Mouse (Mus musculus) small intestine, adult 2 months (tissue): ENCODE results near the gene Nfix. TPM values are rescaled to one million over a fixed set of nuclear protein-coding genes. Genes with fewer than 3 reads are reported as not detected.

Experiments
- H3K27ac ChIP-seq: fragments of 200-500 bp; 2 replicates; pipeline ENCODE4 v1.5.1; 2012; ENCODE audit warnings: low read depth, low read length, control low read depth, inconsistent platforms; ENCODE audit not compliant: insufficient read depth
- H3K27me3 ChIP-seq: fragments of 200-500 bp; 2 replicates; pipeline ENCODE4 v1.6.1; 2012; ENCODE audit warnings: mild to moderate bottlenecking, moderate library complexity, low read length, inconsistent platforms; ENCODE audit not compliant: control insufficient read depth, insufficient read depth
- H3K36me3 ChIP-seq: fragments of 200-500 bp; 2 replicates; pipeline ENCODE4 v1.6.1; 2012; ENCODE audit warnings: mild to moderate bottlenecking, low read length, control low read depth, inconsistent platforms; ENCODE audit not compliant: control insufficient read depth, insufficient read depth
- H3K4me1 ChIP-seq: fragments of 200-500 bp; 2 replicates; pipeline ENCODE4 v1.6.1; 2012; ENCODE audit warnings: low read length, inconsistent platforms, mixed read lengths; ENCODE audit not compliant: control insufficient read depth, insufficient read depth, insufficient read length
- H3K4me3 ChIP-seq: fragments of 200-500 bp; 2 replicates; pipeline ENCODE4 v1.5.1; 2012; ENCODE audit warnings: low read depth, mild to moderate bottlenecking, control low read depth, inconsistent platforms, low read length, moderate library complexity
- CTCF ChIP-seq: fragments of 200-500 bp; IDR thresholded peaks from 2 replicates; pipeline ENCODE4 v1.5.1; 2012; ENCODE audit warnings: low read depth, mild to moderate bottlenecking, control low read depth, inconsistent platforms, low read length, moderate library complexity, mixed read lengths; ENCODE audit not compliant: insufficient replicate concordance, insufficient read length; ENCODE audit errors: extremely low read depth
- POLR2A ChIP-seq: fragments of 200-500 bp; IDR thresholded peaks from 2 replicates; pipeline ENCODE4 v1.6.1; 2012; ENCODE audit warnings: low read depth, mild to moderate bottlenecking, control low read depth, inconsistent platforms, low read length, moderate library complexity
- WGBS: fragments of 180-500 bp; shearing (Covaris S2); methylation state at CpG from one replicate; pipeline ENCODE4 v1.1.7; 2018; 5-methylcytosine and 5-hydroxymethylcytosine counted together
- polyA plus RNA-seq: library from polyadenylated mRNA; depleted of rRNA; stranded (reverse); fragments of >200 nt; gene quantifications from 2 replicates; pipeline ENCODE4 v1.2.3, GENCODE M21; 2012

The Nfix gene
- polyA plus RNA-seq, 1 experiment: 26.1 TPM

GRCm38 (mm10) chr8:84725246-84725940, 74.8 kb downstream of the Nfix start:
- no peak overlapping the region for H3K4me3 ChIP-seq
- TF ChIP-seq POLR2A: no peak
- no peak for TF ChIP-seq CTCF
- WGBS: 73% methylated on average over 10 of the region's 10 CpGs
- H3K4me1 ChIP-seq: peaks cover 24% of the 10 kb centered on the region
- no peaks in the 10 kb centered on the region for H3K27me3 ChIP-seq
- peaks cover 11% of the 10 kb centered on the region for H3K36me3 ChIP-seq
- no peak overlapping the region for H3K27ac ChIP-seq

- Histone ChIP-seq H3K4me1 (peaks cover 19% of the 10 kb centered on the region), H3K27me3 (no peaks in the 10 kb centered on the region), H3K4me3 (no peak overlapping the region), H3K36me3 (peaks cover 18% of the 10 kb centered on the region), H3K27ac (no peak overlapping the region)
- TF ChIP-seq CTCF (no peak), POLR2A (no peak)
- 73% methylated on average over 9 of the region's 9 CpGs for WGBS
Measured at GRCm38 (mm10) chr8:84724683-84725082, 75.5 kb downstream of the Nfix start.

- Histone ChIP-seq H3K27me3 (no peaks in the 10 kb centered on the region), H3K27ac (peak overlapping the region; percentile 44), H3K4me1 (peaks cover 19% of the 10 kb centered on the region), H3K4me3 (peak overlapping the region; percentile 1; the same call in 1 of the 2 replicates), H3K36me3 (peaks cover 21% of the 10 kb centered on the region)
- 34% methylated on average over 7 of the region's 7 CpGs for WGBS
- TF ChIP-seq CTCF (no peak), POLR2A (no peak)
Measured at GRCm38 (mm10) chr8:84723571-84723900, 76.6 kb downstream of the Nfix start.

GRCm38 (mm10) chr8:84722850-84723570, 77.1 kb downstream of the Nfix start, which contains the start of gene G430095P16Rik:
TSS of gene G430095P16Rik (plus strand) at chr8:84723007.
- TF ChIP-seq POLR2A (no peak), CTCF (0 out of 2 replicates have a peak, but pooled peaks have one; percentile 13)
- Histone ChIP-seq H3K27me3 (no peaks in the 10 kb centered on the region), H3K4me1 (peaks cover 19% of the 10 kb centered on the region), H3K4me3 (peak within 1 kb of the TSS; percentile 1; the same call in 1 of the 2 replicates), H3K27ac (peak within 1 kb of the TSS; percentile 44), H3K36me3 (peaks cover 21% of the 10 kb centered on the region)
- 7% methylated on average over 10 of the region's 10 CpGs for WGBS

- Histone ChIP-seq H3K27ac (peak overlapping the region; percentile 44), H3K36me3 (peaks cover 21% of the 10 kb centered on the region), H3K4me1 (peaks cover 19% of the 10 kb centered on the region), H3K27me3 (no peaks in the 10 kb centered on the region), H3K4me3 (no peak overlapping the region)
- TF ChIP-seq POLR2A: no peak
- 45% methylated on average over 6 of the region's 6 CpGs for WGBS
Measured at GRCm38 (mm10) chr8:84722530-84722849, 77.7 kb downstream of the Nfix start.

- Histone ChIP-seq H3K4me1 (peaks cover 19% of the 10 kb centered on the region), H3K36me3 (peaks cover 22% of the 10 kb centered on the region), H3K4me3 (no peak overlapping the region), H3K27me3 (no peaks in the 10 kb centered on the region), H3K27ac (no peak overlapping the region)
- no peak for TF ChIP-seq POLR2A
- 91% methylated on average over 5 of the region's 5 CpGs for WGBS
Measured at GRCm38 (mm10) chr8:84718959-84719690, 81.0 kb downstream of the Nfix start.

- H3K4me3 ChIP-seq: no peak overlapping the region
- H3K27ac ChIP-seq: no peak overlapping the region
- peaks cover 13% of the 10 kb centered on the region for H3K4me1 ChIP-seq
- H3K27me3 ChIP-seq: no peaks in the 10 kb centered on the region
- 92% methylated on average over 5 of the region's 5 CpGs for WGBS
- H3K36me3 ChIP-seq: peaks cover 22% of the 10 kb centered on the region
- no peak for TF ChIP-seq POLR2A
- TF ChIP-seq CTCF: no peak
Measured at GRCm38 (mm10) chr8:84718476-84718875, 81.7 kb downstream of the Nfix start.
